Mouse (Mus musculus): ENCODE results near the gene Gm6121. TPM values are rescaled to one million over a fixed set of nuclear protein-coding genes. Genes with fewer than 3 reads are reported as not detected.
"Not testable (repeated sequence)": the region's sequence is repeated elsewhere in the genome, so short reads cannot be mapped to it uniquely, and the experiment has no call there.

Gene Gm6121
- polyA plus RNA-seq (2014; fragmentation: Nextera tagmentation; extraction: Ambion mirVana): not detected in 2 replicates

- ATAC-seq (replicated peaks; ENCODE audit: insufficient number of reproducible peaks, low FRiP score, low TSS enrichment, low read depth); H3K27me3 ChIP-seq (ENCODE audit: control insufficient read depth, insufficient read depth, low read length); H3K9me3 ChIP-seq (replicated peaks; ENCODE audit: control insufficient read depth, low read length); H3K36me3 ChIP-seq (replicated peaks; ENCODE audit: control insufficient read depth, insufficient read depth, low read depth, low read length); DNase-seq (ENCODE audit: low spot score); H3K27ac ChIP-seq (replicated peaks; ENCODE audit: low read depth, low read length); H3K9ac ChIP-seq (replicated peaks; ENCODE audit: low read length); H3K4me3 ChIP-seq (ENCODE audit: low read depth, low read length); H3K4me2 ChIP-seq (ENCODE audit: low read depth, low read length); H3K4me1 ChIP-seq (ENCODE audit: control insufficient read depth, insufficient read depth, low read length): not testable (repeated sequence)
- WGBS: no CpG with 5 or more reads among the region's 5 CpGs
Measured at GRCm38 (mm10) chrX:26935597-26935996, at the start of gene Gm6121. Gene Gm6121, minus strand, starts transcription at chrX:26935697.

Other genes with a start within 250 kb of the Gm6121 start
- not detected in 2 replicates for gene Gm14525, start 233.1 kb downstream of the Gm6121 start, polyA plus RNA-seq (2014; fragmentation: Nextera tagmentation; extraction: Ambion mirVana)

Measured in embryonic facial prominence, embryonic 11.5 days (tissue).